Mouse (Mus musculus): Measurements from ENCODE around the gene Sstr3.

Sstr3 gene

DNA sequence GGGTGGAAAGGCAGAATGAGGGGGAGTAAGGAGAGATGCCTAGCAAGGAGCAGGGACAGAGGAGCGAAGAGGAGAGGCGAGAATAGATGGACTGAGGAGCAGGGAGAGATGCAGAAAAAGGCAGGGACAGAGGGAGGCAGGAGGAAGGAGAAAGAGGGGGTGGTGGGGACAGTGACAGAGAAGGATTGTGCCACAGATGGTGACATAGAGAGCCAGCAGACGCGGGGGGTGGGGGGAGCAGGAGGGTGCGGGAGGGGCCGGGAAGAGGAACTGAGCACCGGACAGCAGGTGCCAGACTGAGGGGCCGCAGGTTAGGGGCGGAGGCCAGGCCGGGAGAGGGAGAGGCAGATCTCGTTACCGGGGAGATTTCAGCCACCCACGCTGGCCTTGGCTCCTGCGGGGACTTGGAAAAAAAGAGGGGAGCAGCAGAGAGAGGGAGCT lies at the start of gene Sstr3:
Sstr3 (minus strand) TSS at position 125 of the 441 bp plus-strand sequence.
- DNase-seq, result peak; percentile 52

DNA sequence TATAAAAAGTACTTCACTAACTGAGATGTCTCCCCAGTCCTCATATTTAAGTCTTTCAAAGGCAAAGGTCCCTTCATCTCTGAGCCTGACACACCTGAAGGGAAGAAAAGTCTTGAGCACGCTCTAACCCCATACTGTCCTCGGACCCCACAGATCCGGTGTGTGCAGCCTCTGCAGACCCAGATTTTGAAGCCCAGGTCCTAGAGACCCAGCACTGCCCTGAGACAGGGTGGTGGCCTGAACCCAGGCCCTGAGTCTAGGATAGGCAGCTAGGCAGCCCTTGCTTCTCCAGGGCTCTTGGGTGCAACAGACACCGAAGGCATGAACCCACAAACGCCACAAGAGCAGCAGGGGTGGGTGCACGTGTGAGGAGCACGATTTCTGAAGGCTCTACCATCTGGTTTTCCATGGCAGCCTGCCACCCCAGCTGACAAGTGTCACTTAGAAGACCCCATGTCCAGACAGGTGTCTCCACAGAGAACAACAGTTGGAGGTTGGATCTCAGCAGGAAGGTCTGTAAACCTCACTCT lies 49.5 kb upstream of the Sstr3 start:
- no peak for DNase-seq

DNA sequence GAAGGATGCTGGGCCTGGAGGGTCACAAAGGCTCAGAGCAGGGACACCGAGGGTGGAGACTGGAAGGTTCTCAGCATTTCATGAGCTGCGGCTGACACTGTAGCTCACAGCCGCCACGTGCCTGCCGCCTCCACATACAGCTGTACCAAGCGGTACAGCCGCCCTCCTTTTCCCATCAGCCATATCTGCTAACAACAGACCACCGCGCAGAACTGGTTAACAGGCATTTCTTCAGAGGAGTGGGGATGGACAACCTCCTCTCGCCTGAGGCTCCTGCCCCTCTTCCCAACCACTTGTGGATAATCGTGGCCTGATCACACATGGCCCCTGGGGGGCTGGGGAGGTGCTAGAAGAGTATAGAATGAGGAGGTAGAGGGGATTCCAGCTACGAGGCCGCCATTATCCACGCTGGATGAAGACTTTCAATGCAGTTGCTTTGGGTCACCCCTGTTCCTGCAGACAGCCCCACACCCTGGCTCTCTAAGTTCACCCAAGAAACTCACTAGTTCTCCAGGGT lies 48.0 kb upstream of the Sstr3 start:
- DNase-seq, result no peak

DNA sequence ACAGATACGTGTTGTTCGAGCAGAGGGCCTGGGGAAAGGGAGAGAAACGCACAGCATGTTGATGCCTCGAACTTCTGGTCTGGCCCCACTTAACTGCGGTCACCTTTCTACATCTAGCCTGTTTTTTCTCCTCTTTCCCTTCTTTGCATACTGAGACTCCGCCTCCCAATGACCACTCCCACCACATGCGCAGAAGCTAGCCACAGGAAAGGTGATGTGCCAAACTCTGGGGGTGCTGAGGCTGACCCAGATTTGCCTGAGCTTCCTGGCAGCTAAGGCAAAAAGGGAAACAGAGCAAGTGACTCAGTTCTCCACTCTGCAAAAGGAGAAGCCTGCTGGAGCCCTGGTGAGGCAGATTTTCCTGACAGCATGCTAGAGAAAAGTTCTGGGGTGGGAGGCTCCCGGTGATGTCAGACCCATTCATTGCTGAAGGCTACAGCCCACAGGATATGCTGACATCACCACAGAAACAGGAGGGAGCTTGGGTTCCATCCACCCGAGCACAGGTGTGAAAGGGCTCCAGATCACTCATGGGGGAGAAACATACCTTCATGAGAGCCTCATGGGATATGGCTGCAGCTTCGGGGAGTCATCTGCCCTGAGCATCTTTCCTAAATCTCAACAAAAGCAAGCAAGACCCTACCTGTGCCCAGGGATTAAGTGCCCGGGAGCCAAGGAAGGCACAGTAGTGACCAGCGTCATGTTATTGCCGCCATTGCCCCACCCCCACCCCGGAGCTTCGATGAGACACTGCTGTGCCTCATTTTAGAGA lies 47.4 kb upstream of the Sstr3 start:
- no peak for DNase-seq

DNA sequence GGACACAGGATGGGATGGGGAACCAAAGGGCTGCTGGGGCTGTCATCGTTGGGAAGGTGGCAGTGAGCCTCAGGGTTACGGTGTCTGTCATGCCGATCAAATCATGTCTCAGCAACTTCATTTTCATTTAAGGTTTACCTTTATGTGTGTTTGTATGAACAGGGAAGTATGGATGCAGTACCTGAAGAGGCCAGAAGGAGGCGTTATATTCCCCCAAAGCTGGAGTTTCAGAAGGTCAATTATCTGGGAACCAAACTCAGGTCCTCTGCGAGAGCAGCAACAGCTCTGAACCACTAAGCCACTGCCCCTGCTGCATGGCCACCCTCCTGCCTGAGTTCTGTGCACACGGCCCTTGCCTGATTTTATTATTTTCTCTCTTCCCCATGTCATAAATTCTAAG lies 46.3 kb upstream of the Sstr3 start:
- DNase-seq, result no peak

DNA sequence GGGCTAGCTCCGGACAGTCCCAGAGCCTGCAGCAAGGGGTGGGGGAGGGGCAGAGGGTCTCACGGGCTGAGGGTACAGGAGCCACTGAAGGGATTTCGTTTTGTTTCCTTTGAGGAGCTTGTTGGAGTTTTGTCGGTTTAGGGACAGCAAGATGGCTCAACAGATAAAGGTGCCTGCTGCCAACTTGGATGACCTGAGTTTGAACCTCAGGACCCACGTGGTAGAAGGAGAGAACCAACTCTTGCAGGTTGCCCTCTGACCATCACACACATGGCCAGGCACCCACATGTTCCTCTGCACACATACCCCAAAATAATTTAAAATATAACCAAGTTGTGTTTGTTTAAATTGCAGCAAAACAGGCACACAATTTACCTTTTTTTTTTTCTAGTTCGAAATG lies 45.5 kb upstream of the Sstr3 start:
- no peak for DNase-seq

DNA sequence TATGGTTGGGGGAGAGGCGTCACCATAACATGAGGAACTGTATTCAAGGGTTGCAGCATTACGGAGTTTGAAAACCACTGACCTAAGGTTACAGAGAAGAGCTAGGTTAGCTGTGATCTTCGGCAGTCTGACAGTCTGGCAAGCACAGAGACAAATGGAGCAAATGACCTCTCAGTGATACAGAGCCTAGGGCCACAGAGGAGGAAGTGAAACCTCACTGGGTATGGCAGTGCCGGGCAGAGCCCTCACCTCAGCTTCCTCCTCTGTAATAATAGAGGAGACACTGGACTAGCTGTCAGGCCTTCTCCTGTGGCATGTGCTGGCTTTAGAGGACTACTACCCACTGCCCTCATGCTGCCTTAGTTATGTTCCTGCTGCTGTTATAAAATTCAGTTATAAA lies 44.4 kb upstream of the Sstr3 start:
- DNase-seq, result no peak

DNA sequence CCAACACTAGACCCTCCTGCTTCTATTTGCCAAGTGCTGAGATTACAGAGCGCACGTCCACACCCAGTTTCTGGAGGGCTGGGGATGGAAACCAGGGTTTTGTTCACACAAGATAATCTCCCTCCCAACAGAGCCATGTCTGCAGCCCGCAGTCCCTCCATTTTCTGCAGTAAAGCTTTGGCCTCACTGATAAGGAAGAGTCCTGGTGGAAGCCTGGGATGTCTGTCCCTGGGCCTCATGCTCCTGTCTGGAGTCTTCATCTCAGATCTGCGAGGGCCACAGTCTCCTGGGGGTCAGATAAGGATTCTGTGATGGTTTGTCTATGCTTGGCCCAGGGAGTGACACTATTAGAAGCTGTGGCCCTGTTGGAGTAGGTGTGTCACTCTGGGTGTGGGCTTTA lies 43.6 kb upstream of the Sstr3 start:
- DNase-seq, result no peak

DNA sequence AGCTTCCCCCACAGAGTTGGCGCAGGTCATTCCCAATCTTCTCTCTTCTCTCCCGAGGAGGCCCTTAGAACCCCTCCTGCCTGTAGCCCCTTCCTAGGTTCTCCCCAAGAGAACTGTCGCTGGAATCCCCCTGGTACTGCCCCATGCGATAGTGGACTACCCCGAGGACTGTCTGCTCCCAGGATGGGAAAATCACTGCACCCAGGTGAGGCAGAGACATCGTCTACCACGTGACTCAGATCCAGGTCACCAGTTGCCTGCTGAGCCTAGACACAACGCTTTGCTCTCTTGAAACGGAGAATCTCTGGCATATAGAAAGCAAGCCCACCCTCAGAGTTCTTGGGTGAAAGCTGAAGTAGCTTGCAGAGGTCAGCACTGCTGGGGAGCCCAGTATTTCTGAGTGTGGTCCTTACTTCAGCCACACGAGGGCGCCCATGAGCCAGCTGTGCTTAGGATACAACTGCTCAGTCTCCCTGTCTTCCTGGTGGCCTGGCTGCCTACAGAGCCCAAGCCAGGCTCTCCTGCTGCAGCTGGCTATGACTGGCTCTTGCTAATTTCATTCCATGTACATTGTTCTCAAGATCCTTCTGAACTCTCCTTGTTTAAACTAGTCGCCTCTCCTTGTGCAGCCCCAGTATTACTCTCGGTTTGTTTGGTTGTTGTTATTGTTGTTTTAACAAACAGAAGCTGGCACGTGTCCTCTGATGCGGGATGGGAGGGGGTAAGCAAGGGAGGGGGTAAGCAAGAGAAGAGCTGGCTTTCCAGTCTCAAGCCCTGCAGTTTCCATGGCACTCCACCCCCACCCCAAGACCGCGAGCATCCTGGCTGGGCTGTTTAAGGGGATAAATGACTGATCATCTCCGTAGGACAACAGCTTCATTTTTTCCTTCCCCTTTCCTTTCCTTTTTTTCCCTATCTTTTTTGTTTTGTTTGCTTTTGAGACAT lies 42.8 kb upstream of the Sstr3 start:
- peak; percentile 84 for DNase-seq

DNA sequence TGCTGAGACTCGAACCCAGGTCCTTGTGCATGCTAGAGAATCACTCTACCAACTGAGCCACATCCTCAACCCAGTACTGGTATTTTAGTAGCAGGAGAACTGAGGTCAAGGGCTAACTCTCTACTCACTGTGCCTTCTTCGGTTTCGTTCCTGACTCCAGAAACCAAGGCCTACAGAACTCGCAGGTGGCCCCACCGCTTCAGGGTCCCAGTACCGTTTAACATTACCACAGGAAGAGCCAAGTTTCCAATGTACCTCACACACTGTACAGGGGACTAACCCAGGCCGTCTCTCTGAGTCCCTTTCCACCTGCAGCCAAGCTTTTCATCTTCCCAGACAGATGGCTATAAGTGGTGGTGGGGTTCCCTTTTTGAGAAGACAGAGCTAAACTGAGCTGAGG lies 40.9 kb upstream of the Sstr3 start:
- DNase-seq, result no peak

DNA sequence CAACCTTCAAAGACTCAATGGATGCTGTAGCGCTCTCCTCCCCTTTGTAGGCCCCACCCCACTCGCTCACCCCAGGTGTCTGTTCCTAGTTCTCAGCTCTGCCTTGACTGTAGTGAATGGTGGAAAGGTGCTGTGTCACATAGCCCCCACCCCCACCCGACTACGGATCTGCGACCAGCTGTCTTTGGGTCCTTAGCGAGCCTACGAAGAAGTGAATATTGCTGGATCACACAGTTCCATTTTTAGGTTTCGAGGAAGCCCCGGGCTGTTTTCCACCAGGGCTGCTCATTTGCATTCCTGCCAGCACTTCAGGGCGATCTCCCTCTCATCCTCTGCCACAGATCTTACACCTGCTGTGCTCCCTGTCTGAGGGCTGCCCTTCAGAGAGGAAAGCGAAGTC lies 38.9 kb upstream of the Sstr3 start:
- DNase-seq, result no peak

DNA sequence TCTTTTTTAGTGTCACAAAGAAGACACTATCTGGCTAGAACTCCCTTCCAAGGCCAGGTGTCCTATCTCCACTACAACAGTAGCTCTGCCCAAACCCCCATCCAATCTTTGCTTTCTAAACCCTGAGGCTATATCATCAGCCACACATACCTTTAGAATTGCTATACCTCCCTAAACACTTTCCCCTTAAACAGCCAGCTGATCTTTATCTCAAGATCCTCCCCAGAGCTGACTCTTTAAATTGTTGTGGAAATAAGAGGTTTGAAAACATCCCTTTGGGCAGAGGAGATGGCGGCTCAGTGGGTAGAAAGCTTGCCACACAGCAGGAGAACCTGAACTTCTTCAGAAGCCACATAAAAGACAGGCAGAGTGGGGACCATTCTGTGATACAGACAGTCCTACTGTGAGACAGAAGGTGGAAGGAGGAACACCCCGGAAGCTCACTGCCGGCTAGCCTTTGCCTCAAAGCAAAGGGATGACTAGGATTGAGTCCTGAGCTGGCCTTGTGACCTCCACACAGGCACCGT lies 31.9 kb upstream of the Sstr3 start:
- no peak for DNase-seq

DNA sequence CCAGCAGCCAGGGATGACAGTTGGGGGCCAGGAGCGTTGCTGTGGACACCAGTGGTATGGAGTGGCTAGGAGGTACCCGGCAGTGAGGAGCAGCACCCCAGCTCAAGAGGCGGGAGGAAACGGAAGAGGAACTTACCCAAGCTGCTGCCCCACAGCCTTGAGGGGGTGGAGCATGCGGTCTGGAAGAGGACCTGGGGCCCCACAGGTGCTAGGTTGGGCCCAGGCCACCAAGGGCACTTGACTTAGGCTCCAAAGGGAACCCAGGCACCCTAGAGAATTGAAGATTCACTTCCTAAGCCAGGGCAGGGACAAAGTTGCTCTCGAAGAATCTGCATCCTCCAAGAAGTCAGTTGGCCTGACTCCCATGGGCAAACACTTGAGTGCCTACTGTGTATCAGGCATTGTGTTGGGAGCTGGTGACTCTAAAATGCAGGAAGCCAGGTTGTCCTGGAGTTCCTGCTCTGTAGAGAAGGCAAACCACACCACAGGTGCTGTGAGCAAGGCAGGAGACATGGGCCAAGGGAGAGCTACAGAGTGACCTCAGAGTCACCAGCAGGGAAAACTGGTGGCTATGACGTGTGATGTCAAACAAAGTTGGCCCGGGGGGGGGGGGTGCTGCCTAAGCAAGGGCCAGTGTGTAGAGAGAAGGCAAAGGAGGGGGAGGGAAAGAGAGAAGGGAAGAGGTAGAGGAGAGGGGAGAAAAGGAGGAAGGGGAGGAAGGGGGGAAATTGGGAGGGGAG lies 28.3 kb upstream of the Sstr3 start, which contains the start of gene Rac2:
Rac2 (minus strand) TSS at position 126 of the 740 bp plus-strand sequence.
- no peak for DNase-seq

DNA sequence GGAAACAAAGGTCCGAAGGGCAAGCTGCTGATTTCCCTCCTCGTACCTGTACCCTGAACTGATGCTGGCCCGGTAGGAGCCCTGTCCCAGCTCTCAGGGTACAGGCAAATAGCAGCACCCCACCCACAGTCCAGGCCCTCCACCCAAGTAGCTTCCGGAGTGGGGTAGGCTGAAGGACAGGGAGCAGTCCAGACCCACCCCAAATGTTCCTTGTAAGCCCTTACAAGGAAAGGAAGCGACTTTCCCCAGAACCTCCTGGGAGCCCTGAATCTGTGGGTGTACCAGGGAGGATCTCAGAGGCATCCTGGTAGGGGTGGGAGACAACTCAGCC lies 27.8 kb upstream of the Sstr3 start:
- no peak for DNase-seq

DNA sequence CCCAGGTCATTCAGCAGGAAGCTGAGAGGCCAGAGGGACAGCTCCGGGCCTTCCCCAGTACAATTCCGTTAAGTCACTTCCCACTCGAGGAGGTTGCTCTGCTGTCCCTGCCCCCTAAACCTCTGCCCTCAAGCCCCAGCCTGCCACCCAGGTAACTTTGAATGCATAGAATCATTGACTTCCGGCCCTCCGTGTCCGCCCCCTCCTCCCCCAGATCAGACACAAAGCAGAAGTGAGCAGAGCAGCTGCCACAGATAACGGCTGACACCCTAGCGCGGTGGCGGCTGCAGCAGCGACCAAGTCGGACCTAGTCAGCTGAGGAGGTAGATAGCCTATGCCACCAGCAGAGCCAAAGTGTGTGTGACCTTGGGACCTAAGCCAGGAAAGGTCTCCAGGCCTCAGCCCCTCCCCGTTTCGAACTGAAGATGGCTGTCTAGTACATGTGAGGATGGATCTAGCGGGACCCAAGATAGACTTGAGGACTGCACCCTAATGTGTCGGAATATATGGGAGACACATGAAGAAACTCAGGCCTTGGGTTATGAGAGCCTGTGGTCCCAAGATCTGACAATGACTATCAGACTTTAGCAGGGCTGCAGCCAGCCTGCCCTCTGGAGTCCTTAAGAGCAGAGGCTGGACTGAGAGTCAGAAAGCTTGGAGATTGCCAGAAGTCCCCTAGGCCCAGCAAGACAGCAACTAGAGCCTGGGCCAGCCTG lies 27.2 kb upstream of the Sstr3 start:
- DNase-seq, result no peak

DNA sequence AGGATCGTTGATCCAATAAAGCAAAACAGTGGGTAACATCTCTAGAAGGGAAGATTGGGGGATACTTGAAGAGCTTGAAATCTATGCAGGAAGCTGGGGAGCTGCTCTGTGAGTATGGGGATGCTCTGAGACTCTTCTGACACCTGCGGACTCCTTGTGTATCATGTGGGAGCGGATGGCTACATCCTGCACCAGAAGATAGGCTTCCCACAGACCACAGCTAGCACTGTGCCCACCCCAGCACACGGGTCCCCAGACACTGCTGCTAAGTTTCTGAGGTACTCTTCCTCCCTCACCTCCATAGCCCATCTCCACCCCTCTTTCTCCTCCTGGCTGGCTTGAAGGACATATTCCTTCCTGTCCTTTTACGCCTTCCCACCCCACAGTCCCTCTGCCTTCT lies 25.7 kb upstream of the Sstr3 start:
- no peak for DNase-seq

DNA sequence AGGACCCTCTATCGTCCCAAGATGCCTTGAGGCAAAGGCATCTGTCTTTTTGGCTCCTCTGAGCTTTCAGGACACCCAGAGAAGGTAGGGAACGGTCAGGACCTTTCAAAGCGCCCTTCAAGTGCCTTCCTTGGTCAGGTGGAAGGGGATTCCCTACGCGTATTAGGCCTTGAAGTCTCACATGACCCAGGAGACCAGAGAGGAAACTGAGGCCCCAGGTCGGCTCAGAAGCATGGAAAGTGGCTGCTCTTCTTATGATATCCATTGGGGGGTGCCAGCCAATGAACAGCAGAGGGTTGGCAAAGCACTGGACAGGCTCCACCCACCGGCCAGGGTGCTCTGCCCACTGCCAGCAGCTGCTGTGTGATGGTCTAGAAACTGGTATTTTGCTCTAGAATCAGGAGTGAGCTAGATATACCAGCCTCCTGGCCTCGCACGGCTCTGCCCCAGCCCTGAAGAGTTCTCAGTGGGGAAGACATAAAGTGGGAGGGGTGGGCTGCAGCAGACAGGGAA lies 23.2 kb upstream of the Sstr3 start:
- no peak for DNase-seq

DNA sequence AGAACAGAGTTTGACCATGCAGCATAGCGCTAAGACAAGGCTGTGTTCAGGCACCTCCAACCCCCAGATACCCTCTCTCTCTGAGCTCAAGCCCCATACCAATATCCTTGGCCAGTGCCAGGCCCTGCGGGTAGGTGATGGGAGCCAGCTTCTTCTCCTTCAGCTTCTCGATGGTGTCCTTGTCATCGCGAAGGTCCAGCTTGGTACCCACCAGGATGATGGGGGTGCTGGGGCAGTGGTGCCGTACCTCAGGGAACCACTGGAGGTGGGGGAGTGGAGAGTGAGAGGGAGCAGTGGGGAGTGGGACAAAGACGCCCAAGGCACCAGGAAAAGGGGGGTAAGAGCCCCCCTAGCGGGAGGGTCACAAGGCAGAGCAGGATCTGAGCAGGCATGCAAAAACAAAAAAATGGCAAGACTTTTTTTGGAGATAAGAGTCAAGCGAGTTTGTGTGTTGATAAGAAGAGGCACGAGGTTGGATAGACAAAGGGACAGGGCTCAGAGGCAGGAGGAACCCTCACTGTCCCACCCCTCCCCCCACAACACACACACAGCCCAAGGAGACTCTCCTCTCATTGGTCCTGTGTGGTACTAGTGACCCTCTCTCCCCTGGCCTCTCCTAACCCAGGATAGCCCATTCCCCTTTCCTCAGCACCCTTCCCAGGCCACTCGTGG lies 20.4 kb upstream of the Sstr3 start:
- no peak for DNase-seq

DNA sequence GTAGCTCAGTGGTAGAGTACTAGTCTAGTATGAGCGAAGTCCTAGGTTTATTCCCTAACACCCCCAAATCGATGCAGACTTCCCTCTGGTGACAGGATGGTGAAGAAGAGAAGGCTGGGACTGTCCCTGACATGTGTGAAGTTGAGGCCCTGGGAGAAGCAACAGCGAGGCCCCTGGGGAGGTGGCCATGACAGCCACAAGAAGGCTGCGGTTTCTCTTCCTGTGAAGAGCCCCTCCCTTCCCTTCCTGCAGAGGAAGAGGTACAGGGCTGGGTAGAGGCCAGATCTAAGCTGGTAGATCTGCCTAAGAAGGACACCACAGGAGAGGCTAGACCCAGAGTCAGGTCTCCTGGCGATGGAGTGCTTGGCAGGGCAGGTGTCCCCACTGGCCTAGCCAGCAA lies 19.5 kb upstream of the Sstr3 start:
- DNase-seq, result no peak

DNA sequence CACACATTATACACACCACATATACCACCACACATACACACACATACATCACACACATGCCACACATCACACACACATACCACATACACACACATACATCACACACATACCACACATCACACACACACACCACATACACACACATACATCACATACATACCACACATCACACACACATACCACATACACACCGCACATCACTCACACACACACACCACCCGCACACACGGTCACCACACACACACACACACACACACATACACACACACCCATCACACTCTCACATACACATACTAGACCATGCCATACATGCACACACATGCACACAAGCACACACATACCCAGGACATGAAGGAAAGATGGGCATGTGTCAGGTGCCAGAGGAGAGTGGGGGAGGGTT lies 18.9 kb upstream of the Sstr3 start:
- DNase-seq, result no peak

Data from right cerebral cortex, postnatal 25 days (tissue).